In genomic region chr12:54992814-54993213, GRCm38 (mm10) we compare ENCODE assay signal across 35 mouse cellular contexts. TPM values are rescaled to one million over a fixed set of nuclear protein-coding genes. Genes with fewer than 3 reads are reported as not detected.
A peak's percentile ranks its signal among the peaks of the same experiment; 100 is the strongest.
DNase-seq lines count a peak whose midpoint lies in the region; ATAC-seq and TF ChIP-seq lines count a peak whose summit lies in the region.
"Had no signal": no experiment of that assay in that cellular context is flagged by ENCODE, and none has a peak within 500 bp of the region (broad histone marks: within the 10 kb centered on the region; RNA-seq: fewer than 3 reads in every experiment).

No protein-coding gene starts in this region.

- no peaks in the 10 kb centered on the region for H3K36me3 ChIP-seq in lung, postnatal 0 days (ENCODE audit: insufficient read depth, low read length)
- peaks cover 0 to 20% of the 10 kb centered on the region in 2 experiments; a peak in 2 of 4 replicates for H3K36me3 ChIP-seq in MEL (ENCODE audit: control insufficient read depth in 1 of 2, insufficient read depth in 2 of 2, low read length in 2 of 2)
- H3K36me3 ChIP-seq: embryonic facial prominence, embryonic 10.5 days; forebrain, embryonic 10.5 days; G1E; heart, embryonic 10.5 days; hindbrain, embryonic 15.5 days; intestine, embryonic 15.5 days; midbrain, embryonic 15.5 days; neural tube, embryonic 13.5 days had no signal

- no peak overlapping the region for H3K27ac ChIP-seq in lung, postnatal 0 days (ENCODE audit: low read length)
- peak overlapping the region; percentile 95 for H3K27ac ChIP-seq in MEL (ENCODE audit: control insufficient read depth, low read depth, low read length)
- H3K27ac ChIP-seq: embryonic facial prominence, embryonic 10.5 days; forebrain, embryonic 10.5 days; heart, embryonic 10.5 days; hindbrain, embryonic 15.5 days; intestine, embryonic 15.5 days; layer of hippocampus, adult 2 months; midbrain, embryonic 15.5 days; neural tube, embryonic 13.5 days had no signal

- no peak for TF ChIP-seq CTCF in lung, postnatal 0 days (IDR thresholded peaks at IDR 0.05)
- TF ChIP-seq CTCF in MEL (IDR thresholded peaks at IDR 0.05 in 2 of 3, conservative IDR thresholded peaks at IDR 0.05 in 1 of 3; ENCODE audit: control insufficient read depth in 1 of 3, insufficient read depth in 1 of 3, low read depth in 2 of 3, low read length in 3 of 3, poor library complexity in 1 of 3, severe bottlenecking in 1 of 3) = no peak

- WGBS in lung, postnatal 0 days = 82% methylated on average over 3 of the region's 3 CpGs

- no peak overlapping the region for H3K9ac ChIP-seq in lung, postnatal 0 days (replicated peaks; ENCODE audit: low read depth)
- peak overlapping the region; percentile 87 for H3K9ac ChIP-seq in MEL (ENCODE audit: control insufficient read depth, low read depth, low read length, poor library complexity, severe bottlenecking)
- H3K9ac ChIP-seq: hindbrain, embryonic 15.5 days; intestine, embryonic 15.5 days; lung, embryonic 14.5 days; midbrain, embryonic 15.5 days; neural tube, embryonic 13.5 days had no signal

- H3K79me2 ChIP-seq in MEL (ENCODE audit: control insufficient read depth, insufficient read depth, low read length, poor library complexity) = peaks cover 2% of the 10 kb centered on the region; the same call in 1 of the 2 replicates

- TF ChIP-seq EP300 in lung, postnatal 0 days (IDR thresholded peaks at IDR 0.05) = no peak
- peak in 1 of 2 experiments; percentile 4; a peak in 1 of 4 replicates for TF ChIP-seq EP300 in MEL (IDR thresholded peaks at IDR 0.05; ENCODE audit: low read depth in 1 of 2, low read length in 2 of 2)

- H3K4me3 ChIP-seq in lung, postnatal 0 days (ENCODE audit: low read depth, low read length) = no peak overlapping the region
- H3K4me3 ChIP-seq in MEL (ENCODE audit: control insufficient read depth in 1 of 2, insufficient read depth in 1 of 2, low read depth in 2 of 2, low read length in 2 of 2) = peak overlapping the region; percentile 87 to 90
- H3K4me3 ChIP-seq: embryonic facial prominence, embryonic 10.5 days; forebrain, embryonic 10.5 days; heart, embryonic 10.5 days; hindbrain, embryonic 15.5 days; intestine, embryonic 15.5 days; layer of hippocampus, adult 2 months; midbrain, embryonic 15.5 days; myocyte; neural tube, embryonic 13.5 days had no signal

- no peak overlapping the region for H3K4me2 ChIP-seq in lung, postnatal 0 days (replicated peaks; ENCODE audit: low read depth, low read length)
- H3K4me2 ChIP-seq: hindbrain, embryonic 15.5 days; intestine, embryonic 15.5 days; lung, embryonic 14.5 days; midbrain, embryonic 15.5 days; neural tube, embryonic 13.5 days had no signal

- no peaks in the 10 kb centered on the region for H3K4me1 ChIP-seq in lung, postnatal 0 days (ENCODE audit: insufficient read depth, low read depth, low read length)
- H3K4me1 ChIP-seq in MEL (ENCODE audit: control insufficient read depth in 1 of 2, insufficient read depth in 2 of 2, low read length in 2 of 2) = peaks cover 9 to 18% of the 10 kb centered on the region in 2 experiments
- H3K4me1 ChIP-seq: embryonic facial prominence, embryonic 10.5 days; forebrain, embryonic 10.5 days; heart, embryonic 10.5 days; hindbrain, embryonic 15.5 days; intestine, embryonic 15.5 days; midbrain, embryonic 15.5 days; neural tube, embryonic 13.5 days had no signal

- peak; percentile 12 for DNase-seq in adrenal gland, adult 8-10 months
- no peak for DNase-seq in adrenal gland, adult 18-20 months (ENCODE audit: low spot score in 2 of 2)
- DNase-seq in lung, postnatal 0 days (ENCODE audit: low spot score) = peak; percentile 26
- DNase-seq in lung, postnatal 10 days = no peak
- peak; percentile 73 for DNase-seq in MEL (ENCODE audit: low read depth, low spot score)
- no peak for DNase-seq in layer of hippocampus, postnatal 14 days (ENCODE audit: low spot score in 2 of 2)
- DNase-seq: cerebellum, adult 2 months; cerebellum, postnatal 25 days; gastrocnemius, postnatal 25 days; kidney, adult 9 months; kidney, postnatal 25 days; layer of hippocampus, postnatal 36 days; lung, embryonic 14.5 days; right cerebral cortex, postnatal 4 days; thymus, postnatal 14 days had no signal

- TF ChIP-seq POLR2A in MEL (IDR thresholded peaks at IDR 0.05; ENCODE audit: control insufficient read depth in 1 of 2, insufficient read depth in 1 of 2, low read depth in 1 of 2, low read length in 2 of 2, poor library complexity in 1 of 2) = no peak

- H3K9me3 ChIP-seq in lung, postnatal 0 days (ENCODE audit: low read length) = no peaks in the 10 kb centered on the region
- H3K9me3 ChIP-seq in MEL (replicated peaks; ENCODE audit: insufficient read depth, low read length) = no peaks in the 10 kb centered on the region
- H3K9me3 ChIP-seq: embryonic facial prominence, embryonic 10.5 days; forebrain, embryonic 10.5 days; G1E; heart, embryonic 10.5 days; hindbrain, embryonic 15.5 days; intestine, embryonic 15.5 days; megakaryocyte, embryonic 14.5 days; midbrain, embryonic 15.5 days; neural tube, embryonic 13.5 days had no signal

- no peaks in the 10 kb centered on the region for H3K27me3 ChIP-seq in lung, postnatal 0 days (replicated peaks; ENCODE audit: insufficient read depth, low read length)
- H3K27me3 ChIP-seq in MEL (ENCODE audit: control insufficient read depth in 1 of 2, insufficient read depth in 2 of 2, low read length in 2 of 2) = no peaks in the 10 kb centered on the region
- H3K27me3 ChIP-seq: hindbrain, embryonic 15.5 days; intestine, embryonic 15.5 days; midbrain, embryonic 15.5 days; neural tube, embryonic 13.5 days had no signal

- no peak for TF ChIP-seq RAD21 in MEL (IDR thresholded peaks at IDR 0.05; ENCODE audit: low read depth, low read length)

- ATAC-seq in lung, postnatal 0 days = peak; percentile 23; the same call in 1 of the 2 replicates
- peak; percentile 80 for ATAC-seq in granulocyte monocyte progenitor cell, adult 5-6 weeks (replicated peaks; ENCODE audit: poor library complexity, severe bottlenecking)
- ATAC-seq in monocyte, adult 5-6 weeks (replicated peaks; ENCODE audit: insufficient number of reproducible peaks, low FRiP score, low TSS enrichment, poor library complexity, severe bottlenecking) = no peak
- ATAC-seq: forebrain, embryonic 16.5 days; intestine, embryonic 15.5 days; midbrain, embryonic 15.5 days had no signal

TF ChIP-seq in MEL, 35 proteins besides CTCF, POLR2A, EP300 and RAD21:
- 0 out of 2 replicates have a peak, but pooled peaks have one; percentile 36 for TF ChIP-seq GATA1 (IDR thresholded peaks at IDR 0.05; ENCODE audit: low read depth, low read length)
- no peak for TF ChIP-seq ZC3H11A (IDR thresholded peaks at IDR 0.05; ENCODE audit: low read depth, low read length)
- TF ChIP-seq ETS1 (IDR thresholded peaks at IDR 0.05; ENCODE audit: low read depth, low read length) = peak; percentile 23; the same call in 1 of the 2 replicates
- TF ChIP-seq MXI1 (IDR thresholded peaks at IDR 0.05; ENCODE audit: low read depth, low read length) = no peak; the same call in 1 of the 2 replicates
- TF ChIP-seq TAL1 (IDR thresholded peaks at IDR 0.05; ENCODE audit: low read length) = peak; percentile 38; the same call in 1 of the 2 replicates

RNA-seq across cellular contexts. Expression of gene Gm20403, which starts 6.5 kb away (rescaled TPM):
- not detected for total RNA-seq in adrenal gland, adult 8-10 months (2022)
- not detected for total RNA-seq in adrenal gland, adult 18-20 months (2021)
- not detected in 2 replicates for polyA plus RNA-seq in lung, postnatal 0 days (2015; fragmentation: Nextera tagmentation; extraction: Ambion mirVana)
- total RNA-seq in MEL (2012; rRNA removed) = not detected in 2 replicates
- polyA plus RNA-seq in MEL (2012; ENCODE audit: insufficient read depth in 1 of 2, insufficient read length in 2 of 2, low read depth in 1 of 2, low replicate concordance in 2 of 2, missing spikeins in 1 of 2) = not detected
- not detected in 2 replicates for total RNA-seq in granulocyte monocyte progenitor cell, adult 5-6 weeks (2014; fragmentation: Nextera tagmentation)
- total RNA-seq in granulocyte monocyte progenitor cell, adult 5-6 weeks (2017) = not detected in 2 replicates
- total RNA-seq in monocyte, adult 5-6 weeks (2017) = not detected in 3 replicates
- not detected for total RNA-seq in layer of hippocampus, postnatal 14 days (2021)
- total RNA-seq: G1E; gastrocnemius, postnatal 25 days; hematopoietic stem cell, adult 5-6 weeks; layer of hippocampus, adult 2 months; layer of hippocampus, postnatal 36 days; left cerebral cortex, postnatal 10 days; liver, adult 2 months had no signal
- polyA plus RNA-seq: cerebellum, adult 2 months; embryonic facial prominence, embryonic 10.5 days; forebrain, embryonic 10.5 days; forebrain, embryonic 16.5 days; heart, embryonic 10.5 days; heart, postnatal 0 days; hindbrain, embryonic 15.5 days; intestine, embryonic 15.5 days; limb, embryonic 11.5 days; liver, adult 2 months; lung, embryonic 14.5 days; midbrain, embryonic 15.5 days; neural tube, embryonic 13.5 days; stomach, embryonic 14.5 days had no signal

RNA-seq across cellular contexts. Expression of gene Baz1a, which starts 21.3 kb away (rescaled TPM):
- total RNA-seq in adrenal gland, adult 8-10 months (2022) = 10 to 100 TPM; 10.4 to 17.8 (median 14.6) TPM
- 10 to 100 TPM; 22.8 to 23.0 TPM for total RNA-seq in adrenal gland, adult 18-20 months (2021)
- 17.5 and 20.7 TPM in 2 replicates for polyA plus RNA-seq in lung, postnatal 0 days (2015; fragmentation: Nextera tagmentation; extraction: Ambion mirVana)
- total RNA-seq in MEL (2012; rRNA removed) = 44.6 and 46.0 TPM in 2 replicates
- 100 to 1,000 TPM in 1 of 2 experiments, 10 to 100 TPM in 1; 39.8 to 203 TPM for polyA plus RNA-seq in MEL (2012; ENCODE audit: insufficient read depth in 1 of 2, insufficient read length in 2 of 2, low read depth in 1 of 2, low replicate concordance in 2 of 2, missing spikeins in 1 of 2)
- 153 and 161 TPM in 2 replicates for total RNA-seq in granulocyte monocyte progenitor cell, adult 5-6 weeks (2014; fragmentation: Nextera tagmentation)
- total RNA-seq in granulocyte monocyte progenitor cell, adult 5-6 weeks (2017) = 156 and 170 TPM in 2 replicates
- total RNA-seq in monocyte, adult 5-6 weeks (2017) = 114 to 140 TPM (median 131 TPM) in 3 replicates
- total RNA-seq in layer of hippocampus, postnatal 14 days (2021) = 1 to 10 TPM; 1.2 to 3.8 TPM

Comparison
In these comparisons a context has a peak if more than half of its experiments do, and no peak if none do; other contexts are left out.
1. DNase-seq: peak in adrenal gland, adult 8-10 months (single experiment), lung, postnatal 0 days (single experiment) and MEL (single experiment); none in adrenal gland, adult 18-20 months (0 of 2), lung, postnatal 10 days (single experiment) and layer of hippocampus, postnatal 14 days (0 of 2).